Mouse (Mus musculus) mouse embryonic stem cell (cell line): ENCODE measurements at regions not wholly inside any gene's neighbourhood (a gene's known extent, or its start where the extent isn't known, plus 50 kb on each side); places are given as distances from the start of the nearest gene placed in this dataset.

Experiments used
- in situ Hi-C, 2 experiments: fragments of 300-500 bp; cut with MboI; formaldehyde crosslinking; loops; 1 replicate in 1 of 2; 3 replicates in 1 of 2; pipeline ENCODE4 v1.14.3; 2019 to 2020; ENCODE audit warnings: low sequenced_read_pairs in 2 of 2, low pct_unique_long_range_greater_than_20kb in 1 of 2, mixed read lengths in 1 of 2; ENCODE audit not compliant: unreplicated experiment in 1 of 2

- in situ Hi-C loops = no loop called here
These were observed 322.8 kb downstream of the Icos start for GRCm38 (mm10) chr1:61300491-61300890.

GRCm38 (mm10) chr1:61301041-61302030, 323.6 kb downstream of the Icos start:
- in situ Hi-C loops = no loop called here

- in situ Hi-C loops = no loop called here
These were observed 324.9 kb downstream of the Icos start for GRCm38 (mm10) chr1:61302570-61303071.

- in situ Hi-C loops = no loop called here
These were observed 328.6 kb downstream of the Icos start for GRCm38 (mm10) chr1:61306296-61306695.

- in situ Hi-C loops = no loop called here
These were observed 329.1 kb upstream of the Pard3b start for GRCm38 (mm10) chr1:61309563-61309962.

- in situ Hi-C loops = no loop called here
These were observed 328.4 kb upstream of the Pard3b start for GRCm38 (mm10) chr1:61310063-61310760.

GRCm38 (mm10) chr1:61310761-61311090, 327.9 kb upstream of the Pard3b start:
- in situ Hi-C loops = no loop called here

- in situ Hi-C loops = no loop called here
These were observed 325.4 kb upstream of the Pard3b start for GRCm38 (mm10) chr1:61313196-61313595.

- in situ Hi-C loops = no loop called here
These were observed 322.4 kb upstream of the Pard3b start for GRCm38 (mm10) chr1:61316261-61316660.

- in situ Hi-C loops = no loop called here
These were observed 321.9 kb upstream of the Pard3b start for GRCm38 (mm10) chr1:61316736-61317135.

GRCm38 (mm10) chr1:61318042-61318441, 320.6 kb upstream of the Pard3b start:
- in situ Hi-C loops = no loop called here

- in situ Hi-C loops = no loop called here
These were observed 317.0 kb upstream of the Pard3b start for GRCm38 (mm10) chr1:61321513-61322145.

- in situ Hi-C loops = no loop called here
These were observed 307.2 kb upstream of the Pard3b start for GRCm38 (mm10) chr1:61331456-61331855.

- in situ Hi-C loops = no loop called here
These were observed 306.7 kb upstream of the Pard3b start for GRCm38 (mm10) chr1:61331906-61332305.

GRCm38 (mm10) chr1:61336367-61336766, 302.3 kb upstream of the Pard3b start:
- in situ Hi-C loops = no loop called here

- in situ Hi-C loops = no loop called here
These were observed 285.7 kb upstream of the Pard3b start for GRCm38 (mm10) chr1:61352921-61353320.

GRCm38 (mm10) chr1:61353481-61353880, 285.1 kb upstream of the Pard3b start:
- in situ Hi-C loops = no loop called here

GRCm38 (mm10) chr1:61355241-61355640, 283.4 kb upstream of the Pard3b start:
- in situ Hi-C loops = no loop called here
